Mouse (Mus musculus) heart, embryonic 10.5 days (tissue): ENCODE measurements around the gene Plekhh3. TPM values are rescaled to one million over a fixed set of nuclear protein-coding genes. Genes with fewer than 3 reads are reported as not detected.

Experiments used
- DNase-seq: peaks from one replicate; pipeline ENCODE4 v3.0.0-alpha.2; 2017; ENCODE audit warnings: low spot score
- H3K27ac ChIP-seq: fragments of 300-500 bp; sonication (generic); 2 replicates; pipeline ENCODE4 v1.5.1; 2016; ENCODE audit warnings: mild to moderate bottlenecking
- H3K27me3 ChIP-seq: fragments of 300-500 bp; sonication (generic); 2 replicates; pipeline ENCODE4 v1.6.1; 2016; ENCODE audit warnings: mild to moderate bottlenecking; ENCODE audit not compliant: poor library complexity, insufficient read depth, severe bottlenecking
- H3K36me3 ChIP-seq: fragments of 300-500 bp; sonication (generic); 2 replicates; pipeline ENCODE4 v1.6.1; 2016; ENCODE audit warnings: mild to moderate bottlenecking, moderate library complexity
- H3K4me1 ChIP-seq: fragments of 300-500 bp; sonication (generic); 2 replicates; pipeline ENCODE4 v1.6.1; 2016; ENCODE audit warnings: mild to moderate bottlenecking
- H3K4me3 ChIP-seq: fragments of 300-500 bp; sonication (generic); 2 replicates; pipeline ENCODE4 v1.5.1; 2016; ENCODE audit warnings: mild to moderate bottlenecking, moderate library complexity
- H3K9me3 ChIP-seq: fragments of 300-500 bp; sonication (generic); 2 replicates; pipeline ENCODE4 v1.6.1; 2016; ENCODE audit warnings: mild to moderate bottlenecking, moderate library complexity
- WGBS: fragments of 180-500 bp; shearing (Covaris S2); methylation state at CpG from one replicate; pipeline ENCODE4 v1.1.7; 2016; 5-methylcytosine and 5-hydroxymethylcytosine counted together
- polyA plus RNA-seq: library from polyadenylated mRNA; unstranded; fragments of >200 nt; fragmentation: Nextera tagmentation; extraction: Ambion mirVana; gene quantifications from 2 replicates; pipeline ENCODE4 v1.2.1, GENCODE M21; 2016

Plekhh3 gene
- polyA plus RNA-seq, result 5.6 and 6.4 TPM in 2 replicates

DNA sequence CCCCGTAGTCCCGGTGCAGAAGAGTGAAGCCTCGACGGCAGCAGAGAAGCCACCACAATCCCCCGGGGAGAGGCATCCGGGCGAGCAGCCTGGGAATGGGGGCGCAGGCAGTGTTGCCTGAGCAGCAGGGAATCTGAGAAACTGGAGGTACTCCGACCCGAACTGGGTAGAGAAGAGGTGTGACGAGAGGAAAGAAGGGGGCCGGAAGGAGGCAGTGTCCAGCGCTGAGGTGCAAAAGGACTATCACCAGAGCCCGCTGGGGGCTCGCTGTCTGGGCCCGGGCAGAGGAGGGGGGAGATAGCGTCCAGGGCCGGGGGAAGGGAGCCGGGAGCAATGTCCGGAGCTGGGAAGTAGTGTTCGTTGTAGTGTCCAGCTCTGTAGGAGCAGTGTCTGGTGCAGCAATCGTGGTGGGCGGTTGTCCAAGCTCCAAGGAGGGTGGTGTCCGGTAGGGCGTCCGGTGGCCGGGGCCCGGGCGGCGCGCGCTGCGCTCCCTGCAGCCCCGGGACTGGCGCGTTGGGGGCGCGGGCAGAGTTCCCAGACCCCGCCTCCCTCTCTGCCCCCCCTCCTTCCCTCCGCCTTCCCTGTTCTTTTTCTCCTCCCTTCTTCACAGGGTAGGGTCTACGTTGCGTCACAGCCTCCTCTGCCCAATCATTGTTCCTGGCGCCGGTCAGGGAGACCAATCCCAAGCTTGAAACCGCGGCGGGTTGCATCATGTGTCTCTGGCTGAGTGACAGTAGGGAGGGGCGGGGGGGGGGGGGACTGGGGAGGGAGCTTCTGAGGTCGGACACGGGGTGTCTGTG, at the start of gene Plekhh3:
Gene Plekhh3 (minus strand): TSS at position 541 of the 800 bp plus-strand sequence.
- Histone ChIP-seq H3K9me3 (no peaks in the 10 kb centered on the region), H3K27ac (peak within 1 kb of the TSS; percentile 88), H3K36me3 (peaks cover 23% of the 10 kb centered on the region), H3K4me1 (peaks cover 74% of the 10 kb centered on the region), H3K27me3 (peaks cover 75% of the 10 kb centered on the region), H3K4me3 (peak within 1 kb of the TSS; percentile 76)
- WGBS, result under 1% methylated on average over 50 of the region's 50 CpGs
- peak; percentile 99 for DNase-seq

DNA sequence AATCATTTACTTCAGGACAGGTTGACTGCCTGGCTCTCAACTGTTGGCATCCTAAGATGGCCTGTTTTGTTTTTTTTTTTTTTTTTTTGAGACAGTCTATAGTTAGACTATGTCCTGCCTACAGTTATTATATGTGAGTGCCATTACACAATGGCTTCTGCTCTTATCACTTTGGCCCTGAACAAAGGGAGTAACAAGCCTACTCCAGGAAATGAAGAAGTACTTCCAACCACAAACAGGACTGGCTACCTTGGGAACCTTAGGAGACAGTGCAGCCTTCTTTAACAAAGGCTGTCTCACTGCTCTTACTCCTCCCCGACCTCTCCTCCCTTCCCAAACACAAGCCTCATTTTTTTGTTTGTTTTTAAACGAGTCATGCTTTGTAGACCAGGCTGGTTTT, 49.7 kb upstream of the Plekhh3 start:
- H3K4me1 ChIP-seq, result peaks cover 8% of the 10 kb centered on the region
- 49% methylated on average over 2 of the region's 2 CpGs for WGBS
- no peak overlapping the region for H3K4me3 ChIP-seq
- no peak overlapping the region for H3K27ac ChIP-seq
- H3K27me3 ChIP-seq, result no peaks in the 10 kb centered on the region
- 0 out of 2 replicates have a peak, but pooled peaks cover under 1% of the 10 kb centered on the region for H3K36me3 ChIP-seq
- no peak for DNase-seq
- H3K9me3 ChIP-seq, result no peaks in the 10 kb centered on the region

DNA sequence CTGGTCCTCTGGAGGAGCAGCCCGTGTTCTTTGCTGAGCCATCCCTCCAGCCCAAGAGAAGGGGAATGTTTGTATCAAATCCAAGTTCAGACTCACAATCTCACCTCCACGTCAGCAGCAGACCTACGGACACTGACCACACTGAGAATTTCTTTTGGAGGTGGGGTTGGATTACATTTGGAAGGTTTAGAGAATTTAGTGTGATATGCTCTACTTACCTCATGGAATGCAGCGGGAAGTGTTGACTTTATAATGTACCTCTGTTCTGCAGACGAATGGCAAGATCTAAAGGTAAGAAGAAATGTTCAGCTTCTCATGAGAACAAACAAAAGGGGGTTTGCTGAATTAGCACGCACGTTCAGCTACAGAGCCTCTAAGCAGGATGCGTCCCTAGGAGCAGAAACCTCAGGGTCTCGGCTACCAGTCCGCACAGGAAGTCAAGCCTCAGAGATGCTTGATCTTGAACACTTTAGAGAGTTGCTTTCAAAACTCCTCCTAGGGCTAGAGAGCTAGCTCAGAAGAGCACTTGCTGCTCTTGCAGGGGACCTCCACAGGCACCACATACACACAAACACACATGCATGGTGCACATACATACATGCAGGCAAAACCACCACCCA, 47.4 kb upstream of the Plekhh3 start:
- no peaks in the 10 kb centered on the region for H3K27me3 ChIP-seq
- 79% methylated on average over 10 of the region's 10 CpGs for WGBS
- no peaks in the 10 kb centered on the region for H3K4me1 ChIP-seq
- DNase-seq, result no peak
- no peaks in the 10 kb centered on the region for H3K9me3 ChIP-seq
- peaks cover 20% of the 10 kb centered on the region for H3K36me3 ChIP-seq
- H3K27ac ChIP-seq, result no peak overlapping the region
- H3K4me3 ChIP-seq, result no peak overlapping the region

DNA sequence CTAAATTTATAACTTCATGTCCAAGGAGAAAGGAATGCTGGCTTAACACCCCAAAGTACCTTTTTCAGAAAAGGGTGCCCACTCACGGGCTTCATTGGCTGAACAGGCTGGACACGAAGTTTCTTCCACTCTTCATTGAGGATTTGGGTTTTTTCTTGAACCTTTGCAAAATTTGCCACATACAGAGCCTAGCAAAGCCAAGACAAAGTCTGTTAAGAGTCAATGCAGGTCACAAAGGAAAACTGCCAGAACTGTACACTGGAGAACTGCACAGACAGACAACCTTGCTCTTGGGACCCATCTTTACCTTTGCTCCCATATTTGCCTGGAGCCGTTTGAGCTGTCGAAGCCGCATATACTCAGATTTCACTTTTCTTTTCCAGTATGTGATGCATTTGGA, 45.8 kb upstream of the Plekhh3 start:
- Histone ChIP-seq H3K36me3 (peaks cover 32% of the 10 kb centered on the region), H3K4me1 (no peaks in the 10 kb centered on the region), H3K4me3 (no peak overlapping the region), H3K27ac (no peak overlapping the region), H3K9me3 (no peaks in the 10 kb centered on the region), H3K27me3 (no peaks in the 10 kb centered on the region)
- DNase-seq, result no peak
- 87% methylated on average over 5 of the region's 5 CpGs for WGBS

GRCm38 (mm10) chr11:101211970-101212369, 40.8 kb upstream of the Plekhh3 start:
- no peaks in the 10 kb centered on the region for H3K4me1 ChIP-seq
- H3K27me3 ChIP-seq, result no peaks in the 10 kb centered on the region
- DNase-seq, result no peak
- 51% methylated on average over 3 of the region's 3 CpGs for WGBS
- H3K4me3 ChIP-seq, result no peak overlapping the region
- H3K36me3 ChIP-seq, result peaks cover 57% of the 10 kb centered on the region
- H3K27ac ChIP-seq, result no peak overlapping the region
- no peaks in the 10 kb centered on the region for H3K9me3 ChIP-seq

GRCm38 (mm10) chr11:101200986-101201385, 29.8 kb upstream of the Plekhh3 start:
- Histone ChIP-seq H3K4me1 (0 out of 2 replicates have a peak, but pooled peaks cover 3% of the 10 kb centered on the region), H3K27ac (no peak overlapping the region), H3K27me3 (no peaks in the 10 kb centered on the region), H3K9me3 (no peaks in the 10 kb centered on the region), H3K36me3 (peaks cover 64% of the 10 kb centered on the region), H3K4me3 (no peak overlapping the region)
- no peak for DNase-seq
- 33% methylated on average over 7 of the region's 7 CpGs for WGBS

- no peaks in the 10 kb centered on the region for H3K9me3 ChIP-seq
- 84% methylated on average over 3 of the region's 3 CpGs for WGBS
- peaks cover 71% of the 10 kb centered on the region for H3K36me3 ChIP-seq
- H3K4me1 ChIP-seq, result 0 out of 2 replicates have a peak, but pooled peaks cover 3% of the 10 kb centered on the region
- H3K4me3 ChIP-seq, result no peak overlapping the region
- no peak overlapping the region for H3K27ac ChIP-seq
- DNase-seq, result no peak
- no peaks in the 10 kb centered on the region for H3K27me3 ChIP-seq
These were observed 28.4 kb upstream of the Plekhh3 start for GRCm38 (mm10) chr11:101199555-101199954.

GRCm38 (mm10) chr11:101196175-101196574, 25.0 kb upstream of the Plekhh3 start:
- WGBS, result 85% methylated on average over 8 of the region's 8 CpGs
- no peak overlapping the region for H3K27ac ChIP-seq
- no peak overlapping the region for H3K4me3 ChIP-seq
- H3K9me3 ChIP-seq, result no peaks in the 10 kb centered on the region
- H3K4me1 ChIP-seq, result peaks cover 14% of the 10 kb centered on the region
- no peak for DNase-seq
- peaks cover 62% of the 10 kb centered on the region for H3K36me3 ChIP-seq
- H3K27me3 ChIP-seq, result no peaks in the 10 kb centered on the region

- peaks cover 60% of the 10 kb centered on the region for H3K36me3 ChIP-seq
- WGBS, result 83% methylated on average over 8 of the region's 8 CpGs
These were observed 24.4 kb upstream of the Plekhh3 start for GRCm38 (mm10) chr11:101195571-101195970.

GRCm38 (mm10) chr11:101195101-101195500, 23.9 kb upstream of the Plekhh3 start:
- peaks cover 55% of the 10 kb centered on the region for H3K36me3 ChIP-seq
- peaks cover 21% of the 10 kb centered on the region for H3K4me1 ChIP-seq
- no peaks in the 10 kb centered on the region for H3K9me3 ChIP-seq
- no peak overlapping the region for H3K4me3 ChIP-seq
- WGBS, result 29% methylated on average over 1 of the region's 1 CpGs
- no peak overlapping the region for H3K27ac ChIP-seq
- no peak for DNase-seq
- no peaks in the 10 kb centered on the region for H3K27me3 ChIP-seq

More at GRCm38 (mm10) chr11:101195571-101195970, 24.4 kb upstream of the Plekhh3 start:
- no peak for DNase-seq
- H3K4me1 ChIP-seq, result peaks cover 16% of the 10 kb centered on the region
- H3K27me3 ChIP-seq, result no peaks in the 10 kb centered on the region
- no peak overlapping the region for H3K4me3 ChIP-seq
- no peak overlapping the region for H3K27ac ChIP-seq
- H3K9me3 ChIP-seq, result no peaks in the 10 kb centered on the region

DNA sequence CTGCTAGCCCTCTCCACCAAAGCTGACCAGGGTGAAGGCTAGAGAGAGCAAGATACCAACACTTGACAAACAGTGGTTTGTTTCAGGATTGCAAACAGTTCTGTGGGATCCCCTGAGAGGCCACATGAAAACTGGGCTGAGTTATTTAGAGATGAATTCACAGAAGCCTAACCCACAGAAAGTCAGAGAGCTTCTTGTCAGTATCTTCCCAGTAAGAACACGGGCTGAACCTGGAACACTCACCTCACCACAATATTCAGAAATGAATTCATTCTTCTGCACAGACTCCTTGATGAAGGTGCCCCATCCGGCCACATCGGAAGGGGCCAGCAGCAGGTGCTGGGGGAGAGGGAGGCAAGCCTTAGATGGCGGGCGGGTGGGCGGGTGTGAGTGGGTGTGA, 23.5 kb upstream of the Plekhh3 start:
- Histone ChIP-seq H3K4me3 (no peak overlapping the region), H3K9me3 (no peaks in the 10 kb centered on the region), H3K4me1 (peaks cover 26% of the 10 kb centered on the region), H3K27ac (no peak overlapping the region), H3K36me3 (peaks cover 50% of the 10 kb centered on the region), H3K27me3 (no peaks in the 10 kb centered on the region)
- 85% methylated on average over 6 of the region's 6 CpGs for WGBS
- no peak for DNase-seq

DNA sequence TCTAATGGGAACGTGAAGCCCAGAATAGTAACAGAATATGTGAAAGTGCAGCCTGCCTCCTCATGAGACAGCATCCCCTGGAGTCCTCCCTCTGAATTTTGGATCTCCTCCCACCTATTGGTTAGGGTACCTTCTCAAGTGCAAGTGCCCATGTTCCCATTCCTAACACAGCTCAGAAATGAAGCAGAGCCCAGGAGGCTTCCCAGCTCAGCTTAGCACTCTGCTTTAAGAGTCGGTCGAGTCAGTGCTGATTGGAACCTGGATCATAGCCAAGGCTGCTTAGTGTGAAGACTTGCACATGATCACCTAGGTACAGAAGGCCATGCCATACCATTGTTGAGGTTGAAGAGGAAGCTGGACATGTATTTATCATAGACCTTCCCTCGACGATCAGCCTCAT, 23.0 kb upstream of the Plekhh3 start:
- WGBS, result 65% methylated on average over 5 of the region's 5 CpGs
- H3K36me3 ChIP-seq, result peaks cover 45% of the 10 kb centered on the region

DNA sequence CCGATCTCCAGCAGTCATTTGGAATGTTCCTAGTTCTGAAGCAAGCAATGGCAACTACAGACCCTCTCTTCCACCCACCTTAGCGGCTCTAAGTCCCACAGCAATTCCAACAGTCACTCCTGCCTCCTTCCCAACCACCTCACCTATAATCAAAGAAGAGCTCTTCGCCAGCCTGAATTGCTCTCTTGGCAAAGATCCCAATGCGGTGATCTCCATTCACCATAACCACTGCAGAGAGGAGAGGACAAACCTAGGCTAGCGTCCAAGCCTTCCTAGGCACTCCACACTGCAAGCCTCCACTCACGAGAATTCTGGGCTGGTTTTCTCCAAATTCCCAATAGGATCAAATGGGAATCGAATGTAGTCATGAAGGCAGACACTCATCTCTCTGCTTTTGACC, 21.9 kb upstream of the Plekhh3 start:
- WGBS, result 80% methylated on average over 7 of the region's 7 CpGs
- DNase-seq, result no peak
- H3K4me1 ChIP-seq, result peaks cover 41% of the 10 kb centered on the region
- H3K27ac ChIP-seq, result no peak overlapping the region
- no peaks in the 10 kb centered on the region for H3K9me3 ChIP-seq
- no peaks in the 10 kb centered on the region for H3K27me3 ChIP-seq
- no peak overlapping the region for H3K4me3 ChIP-seq
- H3K36me3 ChIP-seq, result peaks cover 35% of the 10 kb centered on the region

More for the DNA sequence above, 23.0 kb upstream of the Plekhh3 start:
- no peak for DNase-seq
- no peak overlapping the region for H3K27ac ChIP-seq
- no peaks in the 10 kb centered on the region for H3K9me3 ChIP-seq
- peaks cover 31% of the 10 kb centered on the region for H3K4me1 ChIP-seq
- H3K27me3 ChIP-seq, result no peaks in the 10 kb centered on the region
- H3K4me3 ChIP-seq, result no peak overlapping the region
